Mouse (Mus musculus) bone marrow macrophage, adult 2 months (primary cell): Measurements from ENCODE around the gene Gm28308. TPM values are rescaled to one million over a fixed set of nuclear protein-coding genes. Genes with fewer than 3 reads are reported as not detected.

Source experiments
- H3K27ac ChIP-seq: 2 replicates; pipeline ENCODE4 v1.5.1; 2012; ENCODE audit warnings: low read depth, low read length; ENCODE audit not compliant: insufficient read depth
- H3K4me1 ChIP-seq: 2 replicates; pipeline ENCODE4 v1.6.1; 2012; ENCODE audit warnings: low read length; ENCODE audit not compliant: control insufficient read depth, insufficient read depth
- H3K4me3 ChIP-seq: 2 replicates; pipeline ENCODE4 v1.5.1; 2012; ENCODE audit warnings: mild to moderate bottlenecking, low read length, moderate library complexity; ENCODE audit not compliant: insufficient read depth
- CTCF ChIP-seq: IDR thresholded peaks from 2 replicates; pipeline ENCODE4 v1.5.1; 2012; ENCODE audit warnings: low read depth, mild to moderate bottlenecking, low read length, moderate library complexity
- POLR2A ChIP-seq: IDR thresholded peaks from 2 replicates; pipeline ENCODE4 v1.6.1; 2012; ENCODE audit warnings: mild to moderate bottlenecking, low read depth, low read length, borderline replicate concordance
- polyA plus RNA-seq: library from polyadenylated mRNA; stranded (reverse); fragments of >200 nt; gene quantifications from 2 replicates; pipeline ENCODE4 v1.2.4, GENCODE M21; 2012; ENCODE audit not compliant: missing spikeins, insufficient read depth, insufficient read length

The Gm28308 gene
- polyA plus RNA-seq, 1 experiment = not detected

DNA sequence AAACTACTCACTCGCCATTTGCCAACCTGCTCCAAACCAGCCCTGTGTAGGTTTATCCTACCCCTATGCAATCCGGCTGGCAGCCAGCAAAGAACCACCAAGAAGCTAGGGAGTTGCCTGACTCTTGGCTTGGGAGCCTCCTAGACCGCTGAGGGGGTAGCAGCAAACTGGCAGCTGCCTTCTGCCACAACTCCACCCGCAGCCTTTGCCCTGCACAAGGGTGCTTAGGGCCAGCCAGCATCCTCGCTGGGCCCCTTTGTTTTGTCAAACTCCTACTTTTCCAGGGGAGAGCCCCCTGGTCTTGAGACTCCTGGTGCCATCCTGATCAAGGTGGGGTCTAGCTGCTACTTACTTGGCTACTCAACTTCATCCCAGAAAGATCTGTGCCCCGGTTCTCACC lies 28.5 kb downstream of the Gm28308 start:
- Histone ChIP-seq H3K4me1 (no peaks in the 10 kb centered on the region), H3K27ac (no peak overlapping the region), H3K4me3 (no peak overlapping the region)
- TF ChIP-seq CTCF (no peak), POLR2A (no peak)

GRCm38 (mm10) chr6:52183311-52184080 lies 29.6 kb downstream of the Gm28308 start:
- H3K4me1 ChIP-seq = no peaks in the 10 kb centered on the region
- no peak overlapping the region for H3K27ac ChIP-seq
- no peak overlapping the region for H3K4me3 ChIP-seq
- TF ChIP-seq CTCF (no peak), POLR2A (no peak)

- H3K4me1 ChIP-seq = no peaks in the 10 kb centered on the region
- TF ChIP-seq CTCF = no peak
- no peak for TF ChIP-seq POLR2A
- H3K27ac ChIP-seq = no peak overlapping the region
- no peak overlapping the region for H3K4me3 ChIP-seq
Measured at GRCm38 (mm10) chr6:52182793-52183192, 30.3 kb downstream of the Gm28308 start.

- no peak overlapping the region for H3K4me3 ChIP-seq
- H3K27ac ChIP-seq = no peak overlapping the region
- H3K4me1 ChIP-seq = no peaks in the 10 kb centered on the region
- no peak for TF ChIP-seq POLR2A
- TF ChIP-seq CTCF = no peak
Measured at GRCm38 (mm10) chr6:52182030-52182429, 31.1 kb downstream of the Gm28308 start.

- H3K4me3 ChIP-seq = no peak overlapping the region
- TF ChIP-seq POLR2A = no peak
- TF ChIP-seq CTCF = no peak
- no peak overlapping the region for H3K27ac ChIP-seq
- no peaks in the 10 kb centered on the region for H3K4me1 ChIP-seq
Measured at GRCm38 (mm10) chr6:52180726-52181125, 32.4 kb downstream of the Gm28308 start.

DNA sequence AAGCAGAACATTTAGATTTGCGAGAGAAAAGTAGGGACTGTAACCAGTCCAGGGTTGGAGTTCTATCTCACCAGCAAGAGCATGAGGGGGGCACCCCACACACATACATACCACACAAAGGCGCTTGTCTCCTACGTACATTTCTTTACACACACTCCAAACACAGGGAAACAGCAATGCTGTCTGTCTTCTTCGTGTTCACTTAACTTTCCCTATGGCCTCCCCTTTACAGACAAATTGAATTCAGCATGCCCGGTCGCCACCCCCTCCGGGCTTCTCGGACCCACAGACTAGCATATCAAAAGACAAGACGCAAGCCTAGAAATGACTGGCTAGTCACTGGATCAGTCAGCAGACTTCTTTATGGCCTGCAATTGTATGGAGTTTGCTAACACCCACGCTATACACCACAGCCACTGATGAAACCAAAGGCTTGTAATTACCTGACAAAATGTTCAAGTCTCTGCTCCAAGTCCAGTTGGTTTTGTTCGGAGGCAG lies 32.9 kb downstream of the Gm28308 start:
- Histone ChIP-seq H3K4me3 (no peak overlapping the region), H3K4me1 (no peaks in the 10 kb centered on the region), H3K27ac (no peak overlapping the region)
- TF ChIP-seq POLR2A (no peak), CTCF (no peak)

DNA sequence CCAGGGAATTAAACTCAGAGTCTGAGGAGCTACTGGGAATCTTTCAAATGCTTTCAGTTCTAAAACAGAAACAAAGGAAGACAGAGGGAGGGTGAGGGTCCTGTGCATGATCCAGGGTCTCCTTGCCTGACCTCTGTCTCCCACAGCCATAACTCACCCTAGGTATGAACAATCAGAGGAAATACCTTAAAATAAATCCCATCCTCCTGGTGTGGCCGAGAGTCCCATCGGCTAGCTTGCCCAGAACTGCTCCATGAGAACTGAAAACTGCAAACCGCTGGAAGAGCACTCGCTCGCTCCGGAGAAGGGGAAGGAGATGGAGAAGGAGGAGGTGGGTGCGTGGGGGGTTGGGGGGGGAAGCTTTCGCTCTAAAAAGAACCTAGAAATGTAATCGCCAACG lies 33.4 kb downstream of the Gm28308 start:
- Histone ChIP-seq H3K27ac (no peak overlapping the region), H3K4me1 (no peaks in the 10 kb centered on the region), H3K4me3 (no peak overlapping the region)
- TF ChIP-seq CTCF = no peak
- no peak for TF ChIP-seq POLR2A

GRCm38 (mm10) chr6:52178918-52179665 lies 34.0 kb downstream of the Gm28308 start:
- Histone ChIP-seq H3K4me3 (no peak overlapping the region), H3K4me1 (no peaks in the 10 kb centered on the region)

DNA sequence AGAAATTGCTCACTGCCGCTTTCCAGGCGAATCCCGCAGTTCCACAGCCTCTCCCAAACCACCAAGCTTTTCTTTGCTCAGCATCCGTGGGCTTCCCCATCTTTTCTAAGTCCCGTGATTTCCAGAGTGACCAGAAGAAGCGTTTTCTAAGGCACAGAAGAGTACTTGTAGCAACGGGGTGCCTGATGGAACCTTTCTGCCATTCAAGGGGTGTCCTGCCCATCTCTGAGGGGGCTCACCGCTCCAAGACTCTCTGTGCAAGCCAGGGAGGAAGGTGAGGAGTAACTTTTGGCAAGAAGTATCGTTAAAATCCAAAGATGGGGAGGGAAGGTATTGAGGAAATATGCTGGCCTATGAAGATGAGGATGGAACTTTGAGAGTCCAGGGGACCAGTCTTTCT lies 35.3 kb downstream of the Gm28308 start:
- H3K4me1 ChIP-seq = no peaks in the 10 kb centered on the region
- H3K27ac ChIP-seq = no peak overlapping the region
- TF ChIP-seq POLR2A (no peak), CTCF (no peak)
- H3K4me3 ChIP-seq = no peak overlapping the region

More at GRCm38 (mm10) chr6:52178918-52179665, 34.0 kb downstream of the Gm28308 start:
- H3K27ac ChIP-seq = no peak overlapping the region
- TF ChIP-seq CTCF (no peak), POLR2A (no peak)
